Mouse (Mus musculus) kidney, adult 2 months (tissue): Measurements from ENCODE around the gene Pgam5. TPM values are rescaled to one million over a fixed set of nuclear protein-coding genes. Genes with fewer than 3 reads are reported as not detected.

Experiments
- DNase-seq: peaks from one replicate; pipeline ENCODE4 v3.0.0; 2021
- H3K27ac ChIP-seq: fragments of 200-500 bp; 2 replicates; pipeline ENCODE4 v1.5.1; 2012; ENCODE audit warnings: low read depth, low read length, control low read depth, inconsistent platforms; ENCODE audit not compliant: insufficient read depth
- H3K27me3 ChIP-seq: fragments of 200-500 bp; replicated peaks from 2 replicates; pipeline ENCODE4 v1.6.1; 2012; ENCODE audit warnings: mild to moderate bottlenecking, moderate library complexity, low read length, inconsistent platforms; ENCODE audit not compliant: control insufficient read depth, insufficient read depth
- H3K36me3 ChIP-seq: fragments of 200-500 bp; 2 replicates; pipeline ENCODE4 v1.6.1; 2012; ENCODE audit warnings: mild to moderate bottlenecking, moderate library complexity, low read length, inconsistent platforms; ENCODE audit not compliant: control insufficient read depth, insufficient read depth
- H3K4me1 ChIP-seq: fragments of 200-500 bp; 2 replicates; pipeline ENCODE4 v1.6.1; 2011; ENCODE audit warnings: low read length; ENCODE audit not compliant: control insufficient read depth, insufficient read depth
- H3K4me3 ChIP-seq: fragments of 200-500 bp; 2 replicates; pipeline ENCODE4 v1.5.1; 2011; ENCODE audit warnings: mild to moderate bottlenecking, low read depth, low read length, control low read depth; ENCODE audit not compliant: insufficient read depth
- CTCF ChIP-seq: fragments of 200-500 bp; conservative IDR thresholded peaks from 2 replicates; pipeline ENCODE4 v1.5.1; 2011; ENCODE audit warnings: low read depth, mild to moderate bottlenecking, control low read depth, low read length, moderate library complexity, mixed read lengths; ENCODE audit not compliant: insufficient read depth, insufficient read length
- POLR2A ChIP-seq: fragments of 200-500 bp; IDR thresholded peaks from one replicate; pipeline ENCODE4 v1.6.1; 2011; ENCODE audit warnings: low read depth, low read length, control low read depth
- WGBS: fragments of 180-500 bp; shearing (Covaris S2); methylation state at CpG from one replicate; pipeline ENCODE4 v1.1.7; 2018; 5-methylcytosine and 5-hydroxymethylcytosine counted together
- polyA plus RNA-seq: library from polyadenylated mRNA; depleted of rRNA; stranded (reverse); fragments of >200 nt; gene quantifications from 2 replicates; pipeline ENCODE4 v1.2.3, GENCODE M21; 2012; rRNA removed

Gene Pgam5
- 17.0 and 18.1 TPM in 2 replicates for polyA plus RNA-seq

GRCm38 (mm10) chr5:110269141-110270101, at the start of gene Pgam5:
TSS of gene Pgam5 (minus strand) at chr5:110269913.
- TF ChIP-seq POLR2A = peak; percentile 19
- TF ChIP-seq CTCF = peak; percentile 71
- peaks cover 2% of the 10 kb centered on the region; the same call in 1 of the 2 replicates for H3K36me3 ChIP-seq
- peaks cover 9% of the 10 kb centered on the region; the same call in 1 of the 2 replicates for H3K4me1 ChIP-seq
- WGBS = under 1% methylated on average over 66 of the region's 66 CpGs
- H3K27me3 ChIP-seq = no peaks in the 10 kb centered on the region
- DNase-seq = peak; percentile 93
- peak within 1 kb of the TSS; percentile 79 for H3K4me3 ChIP-seq
- no peak within 1 kb of the TSS for H3K27ac ChIP-seq

- H3K27me3 ChIP-seq = no peaks in the 10 kb centered on the region
- H3K4me3 ChIP-seq = no peak overlapping the region
- no peaks in the 10 kb centered on the region for H3K4me1 ChIP-seq
- WGBS = 90% methylated on average over 3 of the region's 3 CpGs
- TF ChIP-seq POLR2A (no peak), CTCF (no peak)
- no peak overlapping the region for H3K27ac ChIP-seq
- H3K36me3 ChIP-seq = no peaks in the 10 kb centered on the region
- no peak for DNase-seq
Measured at GRCm38 (mm10) chr5:110313127-110313526, 43.4 kb upstream of the Pgam5 start.

- no peaks in the 10 kb centered on the region for H3K36me3 ChIP-seq
- H3K27ac ChIP-seq = no peak overlapping the region
- TF ChIP-seq POLR2A (no peak), CTCF (no peak)
- H3K27me3 ChIP-seq = no peaks in the 10 kb centered on the region
- H3K4me3 ChIP-seq = no peak overlapping the region
- H3K4me1 ChIP-seq = no peaks in the 10 kb centered on the region
- WGBS = 98% methylated on average over 7 of the region's 7 CpGs
- DNase-seq = no peak
Measured at GRCm38 (mm10) chr5:110308861-110309260, 39.1 kb upstream of the Pgam5 start.

GRCm38 (mm10) chr5:110300591-110300990, 30.9 kb upstream of the Pgam5 start:
- TF ChIP-seq POLR2A (no peak), CTCF (no peak)
- H3K4me3 ChIP-seq = no peak overlapping the region
- no peaks in the 10 kb centered on the region for H3K27me3 ChIP-seq
- no peak overlapping the region for H3K27ac ChIP-seq
- H3K4me1 ChIP-seq = no peaks in the 10 kb centered on the region
- DNase-seq = no peak
- 92% methylated on average over 2 of the region's 2 CpGs for WGBS
- no peaks in the 10 kb centered on the region for H3K36me3 ChIP-seq

- no peaks in the 10 kb centered on the region for H3K4me1 ChIP-seq
- H3K27ac ChIP-seq = no peak overlapping the region
- H3K4me3 ChIP-seq = no peak overlapping the region
- DNase-seq = no peak
- H3K36me3 ChIP-seq = no peaks in the 10 kb centered on the region
- WGBS = 97% methylated on average over 1 of the region's 1 CpGs
- H3K27me3 ChIP-seq = no peaks in the 10 kb centered on the region
- no peak for TF ChIP-seq POLR2A
- no peak for TF ChIP-seq CTCF
Measured at GRCm38 (mm10) chr5:110296637-110297036, 26.9 kb upstream of the Pgam5 start.

- Histone ChIP-seq H3K27me3 (no peaks in the 10 kb centered on the region), H3K36me3 (no peaks in the 10 kb centered on the region), H3K4me3 (no peak overlapping the region), H3K27ac (no peak overlapping the region), H3K4me1 (no peaks in the 10 kb centered on the region)
- TF ChIP-seq CTCF (no peak), POLR2A (no peak)
- DNase-seq = no peak
- WGBS = 95% methylated on average over 1 of the region's 1 CpGs
Measured at GRCm38 (mm10) chr5:110291649-110292048, 21.9 kb upstream of the Pgam5 start.

- TF ChIP-seq POLR2A = no peak
- no peak for TF ChIP-seq CTCF
- Histone ChIP-seq H3K4me3 (no peak overlapping the region), H3K27me3 (no peaks in the 10 kb centered on the region), H3K4me1 (peaks cover 4% of the 10 kb centered on the region; the same call in 1 of the 2 replicates), H3K36me3 (no peaks in the 10 kb centered on the region), H3K27ac (no peak overlapping the region)
- 56% methylated on average over 2 of the region's 2 CpGs for WGBS
- DNase-seq = no peak
Measured at GRCm38 (mm10) chr5:110287084-110287475, 17.4 kb upstream of the Pgam5 start.
